Mouse (Mus musculus) erythroid progenitor cell, adult 5-6 weeks (primary cell): ENCODE measurements around the gene Slc48a1. TPM values are rescaled to one million over a fixed set of nuclear protein-coding genes. Genes with fewer than 3 reads are reported as not detected.

Source experiments
- ATAC-seq: replicated peaks from 2 replicates; pipeline ENCODE4 v1.8.0; 2016; ENCODE audit warnings: moderate number of reproducible peaks, mild to moderate bottlenecking, moderate TSS enrichment, inconsistent platforms; ENCODE audit not compliant: poor library complexity, low FRiP score, severe bottlenecking
- total RNA-seq, 2 experiments: library from RNA; stranded (forward) in 1 of 2; stranded (reverse) in 1 of 2; fragments of 150-400 nt in 1 of 2; fragments of 186-747, 209-891 nt in 1 of 2; gene quantifications; 2 replicates each; pipeline versions ENCODE4 v1.2.3 to v1.2.4; 2015 to 2017; ENCODE audit warnings: low replicate concordance in 2 of 2

Slc48a1 gene
- total RNA-seq, 2 experiments from 2014 or later, result 96.2 to 122 TPM

DNA sequence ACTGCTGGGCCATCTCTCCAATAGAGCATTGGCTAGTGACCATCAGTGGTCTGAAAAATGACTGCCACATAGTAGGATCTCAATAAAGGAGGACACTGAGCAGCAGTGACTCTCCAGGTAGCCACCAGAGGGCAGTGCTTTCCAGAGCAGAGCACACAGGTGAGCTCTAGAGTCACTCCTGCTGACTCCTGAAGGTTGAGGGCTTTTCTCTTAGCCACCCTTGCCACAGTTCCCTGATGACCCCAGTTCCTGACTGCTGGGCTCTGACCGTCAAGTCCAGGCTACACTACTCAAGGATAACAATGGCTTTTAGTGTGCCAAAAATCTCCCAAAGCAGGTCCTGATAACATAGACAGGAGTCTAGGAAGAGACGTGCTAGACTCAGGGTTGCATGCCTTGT is 26.6 kb upstream of the Slc48a1 start:
- no peak for ATAC-seq

DNA sequence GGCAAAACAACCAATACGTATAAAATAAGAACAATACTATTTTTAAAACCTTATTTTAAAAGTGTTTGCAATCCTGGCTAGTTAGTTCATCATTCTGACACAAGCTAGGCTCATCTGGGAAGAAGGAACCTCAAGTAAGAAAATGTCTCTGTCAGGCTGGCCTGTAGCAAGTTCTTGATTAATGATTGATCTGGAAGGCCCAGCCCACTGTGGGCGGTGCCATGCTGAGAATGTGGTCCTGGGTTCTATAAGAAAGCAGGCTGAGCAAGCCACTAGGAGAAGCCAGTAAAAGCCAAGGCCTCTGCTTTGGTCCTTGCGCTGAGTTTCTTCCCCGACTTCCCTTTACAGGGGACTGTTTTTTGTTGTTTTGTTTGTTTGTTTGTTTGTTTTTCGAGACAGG is 25.8 kb upstream of the Slc48a1 start:
- no peak for ATAC-seq

DNA sequence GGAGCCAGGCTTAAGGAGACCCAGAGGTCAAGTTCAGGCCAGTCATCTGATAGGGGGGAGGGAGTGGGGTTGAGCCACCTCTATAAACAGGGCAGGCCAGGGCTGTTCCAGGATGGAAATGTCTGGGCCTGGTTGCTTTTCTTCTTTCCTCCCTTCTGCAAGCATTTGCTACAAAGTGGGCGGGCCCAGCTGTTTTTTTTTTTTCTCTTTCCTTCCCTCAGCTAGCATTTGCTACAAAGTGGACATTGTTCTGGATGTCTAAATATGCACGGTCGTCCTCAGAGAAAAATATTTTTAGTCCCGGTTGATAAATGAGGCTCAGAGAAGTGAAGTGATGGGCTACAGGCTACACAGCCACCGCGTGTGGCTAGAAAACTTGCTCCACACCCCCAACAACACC is 23.8 kb upstream of the Slc48a1 start:
- ATAC-seq, result no peak

DNA sequence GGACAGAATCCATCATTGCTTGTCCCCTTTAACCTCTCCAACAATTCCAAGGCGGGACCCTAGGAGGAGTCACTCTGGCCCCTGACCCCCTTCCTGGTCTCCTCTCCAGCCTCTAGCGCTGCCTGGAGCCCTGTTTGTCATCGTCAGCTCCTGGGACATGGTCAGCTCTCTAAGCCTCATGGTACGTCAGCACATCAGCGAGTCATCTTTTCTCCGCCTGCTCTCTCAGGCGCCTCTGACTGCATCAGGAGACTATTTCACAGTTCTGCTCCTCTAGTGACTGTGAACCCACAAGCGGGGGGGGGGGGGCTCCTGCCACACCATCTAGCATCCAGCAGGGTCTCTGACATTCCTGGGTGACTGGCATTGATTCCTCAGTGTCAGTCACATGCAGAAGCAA is 23.0 kb upstream of the Slc48a1 start:
- ATAC-seq, result no peak

DNA sequence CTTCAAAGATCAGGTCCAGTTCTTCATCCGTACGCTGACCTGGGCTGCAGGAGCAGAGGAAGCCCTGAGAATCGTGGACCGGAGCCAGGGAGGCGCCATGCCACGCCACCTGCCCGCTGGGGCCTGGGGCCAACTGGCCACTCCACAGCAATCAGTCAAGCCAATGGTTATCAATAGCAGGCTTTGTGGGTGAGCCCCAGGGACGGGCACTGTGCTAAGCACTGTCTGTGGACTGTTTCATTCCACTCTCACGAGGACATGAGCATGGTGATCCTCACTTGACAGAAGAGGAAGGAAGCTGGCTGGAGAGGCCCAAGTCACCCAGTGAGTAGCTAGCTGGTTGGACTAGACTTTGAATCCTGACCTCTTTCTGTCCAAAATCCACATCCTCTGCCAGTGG is 18.3 kb upstream of the Slc48a1 start:
- no peak for ATAC-seq

DNA sequence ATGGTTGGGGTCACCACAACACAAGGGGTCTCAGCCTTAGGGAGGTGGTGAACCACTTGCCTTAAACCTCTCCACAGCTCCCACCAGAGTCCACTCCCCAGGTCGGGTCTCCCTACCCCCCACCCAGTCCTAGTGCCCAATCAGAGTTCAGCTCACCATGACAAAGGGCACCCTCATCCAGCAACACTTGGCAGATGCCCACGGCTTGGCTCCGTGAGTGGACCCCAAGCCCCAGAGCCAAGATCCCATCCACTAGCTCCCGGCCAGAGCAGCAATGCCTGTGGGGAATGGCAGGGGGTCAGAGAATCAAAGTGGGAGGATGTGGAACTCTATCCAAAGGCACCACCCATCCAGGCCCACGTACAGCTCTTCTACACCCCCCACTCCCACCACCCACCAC is 17.4 kb upstream of the Slc48a1 start:
- ATAC-seq, result no peak

DNA sequence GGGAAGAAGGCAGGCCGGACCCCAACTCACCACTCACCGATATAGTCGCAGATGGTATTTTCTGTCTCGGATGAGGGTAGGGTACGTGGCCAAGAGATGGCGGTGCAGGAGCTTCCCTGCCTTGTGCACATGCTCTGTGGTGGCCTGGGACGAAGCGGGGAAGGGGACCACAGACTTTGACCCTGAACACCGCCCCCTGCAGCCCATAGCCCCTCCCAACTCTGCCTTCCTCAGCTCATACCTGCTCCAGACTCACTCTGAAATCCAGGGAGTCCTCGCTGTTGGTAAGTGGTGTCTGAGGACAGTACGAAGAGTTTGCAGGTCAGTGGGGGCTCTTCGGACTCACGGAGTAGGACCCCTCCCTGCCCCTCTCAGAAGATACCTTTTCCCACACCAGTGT is 16.9 kb upstream of the Slc48a1 start:
- ATAC-seq, result no peak

DNA sequence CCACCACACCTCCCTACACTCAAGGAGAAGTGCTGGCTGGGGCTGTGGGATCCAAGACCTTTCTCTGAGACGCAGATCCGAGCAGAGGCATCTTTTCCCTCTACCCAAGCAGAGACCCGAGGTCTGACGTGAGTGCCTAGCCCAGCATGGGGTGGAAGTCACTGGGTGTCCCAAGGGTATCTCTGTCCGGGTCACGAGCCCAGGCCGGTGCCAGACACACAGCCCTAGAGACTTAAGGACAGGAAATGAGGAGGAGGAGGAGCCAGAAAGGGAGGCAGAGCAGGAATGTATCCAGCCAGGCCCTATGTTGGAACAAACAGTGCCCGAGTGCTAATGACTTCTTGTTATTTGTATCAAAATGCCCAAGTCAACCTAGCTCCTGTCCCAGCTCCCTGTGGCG is 15.6 kb upstream of the Slc48a1 start:
- ATAC-seq, result no peak

DNA sequence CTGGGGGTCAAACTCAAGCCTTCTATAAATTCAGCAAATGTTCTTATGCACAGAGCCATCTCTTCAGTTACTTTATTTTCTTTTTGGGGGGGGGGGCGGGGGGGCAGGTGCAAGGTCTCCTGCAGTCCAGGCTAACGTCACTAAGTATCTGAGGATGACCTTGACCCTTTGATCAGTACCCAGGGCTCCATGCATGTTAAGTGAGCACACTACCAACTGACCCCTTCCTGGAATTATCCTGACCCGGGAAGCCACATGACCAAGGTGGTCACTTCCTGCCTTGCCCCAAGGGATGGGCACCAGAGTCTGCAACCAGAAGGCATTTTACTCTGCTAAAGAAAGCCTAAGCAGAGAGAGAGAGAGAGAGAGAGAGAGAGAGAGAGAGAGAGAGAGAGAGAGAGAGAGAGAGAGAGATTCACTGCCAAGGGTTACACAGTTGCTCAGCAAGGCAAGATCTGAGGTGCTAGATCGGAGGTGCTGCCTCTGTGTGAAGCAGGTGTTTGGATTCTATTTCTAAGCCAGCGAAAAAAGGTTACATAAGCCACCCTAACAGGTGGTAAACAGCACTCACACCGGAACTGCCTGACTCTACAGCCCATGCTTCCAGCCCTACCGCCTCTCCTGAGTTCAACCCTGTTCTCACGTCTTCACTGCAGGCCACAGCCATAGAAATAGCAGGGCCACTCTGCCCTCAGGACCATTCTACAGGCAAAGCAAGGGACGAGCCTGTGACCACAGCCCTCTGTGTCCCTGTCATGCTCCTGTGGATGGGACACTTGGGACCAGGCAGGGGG is 14.9 kb upstream of the Slc48a1 start:
- ATAC-seq, result no peak

DNA sequence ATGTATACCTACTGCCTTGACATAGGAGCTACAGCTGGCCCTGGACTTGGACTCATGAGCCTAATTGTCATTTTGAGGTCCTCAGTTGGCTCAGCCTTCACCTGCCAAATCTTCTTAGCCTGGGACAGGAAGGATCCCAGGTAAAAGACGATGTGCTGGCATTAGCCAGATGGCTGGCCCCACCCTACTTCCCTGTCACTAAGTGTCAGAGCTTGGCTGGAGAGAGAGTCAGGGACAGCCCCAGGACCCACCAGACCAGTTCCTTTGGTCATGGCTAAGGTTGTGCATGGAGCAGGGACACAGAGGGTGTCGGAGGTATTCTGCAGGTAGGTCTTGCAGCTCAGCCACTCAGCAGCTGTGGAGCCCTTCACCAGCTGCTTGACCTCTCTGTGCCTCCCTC is 13.8 kb upstream of the Slc48a1 start:
- ATAC-seq, result no peak

DNA sequence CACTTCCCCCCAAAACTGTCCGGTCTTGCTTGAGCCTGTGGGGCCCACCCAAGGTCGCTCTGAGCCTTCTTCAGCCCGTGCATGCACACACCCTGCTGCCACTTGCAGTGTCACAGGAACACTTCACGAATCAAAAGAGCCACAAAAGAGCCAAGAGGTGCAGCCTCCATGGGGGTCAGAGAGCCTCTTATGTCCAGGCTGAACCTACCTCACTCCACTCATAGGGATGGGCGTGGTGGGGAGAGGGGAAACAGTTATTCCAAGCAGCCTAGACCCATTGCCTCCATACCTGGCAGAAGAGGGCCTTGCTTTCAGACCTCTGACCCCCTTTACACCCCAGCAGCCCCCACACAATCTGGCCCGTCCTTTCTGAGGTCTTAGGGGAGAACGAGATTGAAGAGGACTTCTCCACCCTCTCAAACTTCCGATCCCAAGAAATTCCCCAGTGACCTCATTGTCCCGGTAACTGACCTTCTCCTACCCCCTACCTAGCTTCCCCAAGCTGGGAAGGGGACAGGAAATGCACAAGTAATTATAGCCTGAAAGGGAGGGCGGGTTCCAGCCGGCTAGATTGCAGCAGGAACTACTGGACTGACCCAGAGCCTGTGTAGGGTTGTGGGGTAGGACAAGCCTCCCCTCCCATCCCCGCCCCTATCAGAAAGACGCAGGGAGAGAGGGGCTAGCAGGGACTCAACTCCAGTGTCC is 13.1 kb upstream of the Slc48a1 start:
- no peak for ATAC-seq

DNA sequence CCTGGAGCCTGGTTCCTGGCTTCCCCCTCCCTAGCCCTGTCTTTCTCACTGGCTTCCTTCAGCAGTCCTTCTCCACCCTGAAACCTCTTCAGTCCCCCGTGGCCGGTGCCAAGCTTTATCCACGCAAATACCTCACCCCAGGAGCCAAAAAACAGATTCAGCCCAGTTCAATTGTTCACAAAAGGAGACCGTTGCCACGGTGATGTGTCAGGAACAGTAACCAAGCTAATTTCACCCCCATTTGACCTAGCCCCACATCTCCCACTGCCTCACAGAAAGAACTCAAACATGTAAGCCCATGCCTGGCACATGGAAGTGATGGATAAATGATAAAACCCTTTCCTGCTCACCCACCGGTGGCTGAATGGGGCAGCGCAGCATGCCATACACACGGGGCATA is 12.1 kb upstream of the Slc48a1 start:
- ATAC-seq, result no peak

DNA sequence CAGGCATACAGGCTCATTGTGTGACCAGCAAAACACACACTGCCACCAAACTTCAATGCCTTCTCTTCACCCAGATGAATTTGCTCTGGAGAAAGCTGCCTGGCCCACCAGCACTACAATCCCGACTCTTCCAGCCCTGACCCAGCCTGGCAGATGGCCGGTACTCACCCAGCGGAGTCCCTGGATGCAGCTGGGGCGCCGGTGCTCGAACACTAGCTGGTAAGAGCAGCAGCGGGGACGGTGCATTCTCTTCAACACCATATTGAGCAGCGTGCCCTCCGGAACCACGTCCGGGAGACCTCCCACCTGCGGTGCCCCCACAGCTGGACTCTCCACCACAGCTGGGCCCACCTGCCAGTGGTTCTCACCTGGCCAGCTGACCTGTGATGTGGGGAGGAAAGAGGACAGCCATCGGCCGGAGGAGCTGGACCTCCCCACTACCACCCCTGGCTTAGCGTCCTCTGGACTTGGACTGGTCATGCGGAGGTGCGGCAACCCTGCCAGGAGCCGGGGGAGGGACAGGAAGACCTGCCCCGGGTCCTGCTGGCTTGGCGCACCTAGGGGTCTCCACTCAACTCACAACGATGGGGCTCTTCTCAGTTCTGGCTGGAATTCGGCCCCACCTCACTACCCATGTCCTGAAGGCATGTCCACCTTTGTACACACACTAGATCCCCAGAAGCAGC is 11.6 kb upstream of the Slc48a1 start:
- ATAC-seq, result no peak

DNA sequence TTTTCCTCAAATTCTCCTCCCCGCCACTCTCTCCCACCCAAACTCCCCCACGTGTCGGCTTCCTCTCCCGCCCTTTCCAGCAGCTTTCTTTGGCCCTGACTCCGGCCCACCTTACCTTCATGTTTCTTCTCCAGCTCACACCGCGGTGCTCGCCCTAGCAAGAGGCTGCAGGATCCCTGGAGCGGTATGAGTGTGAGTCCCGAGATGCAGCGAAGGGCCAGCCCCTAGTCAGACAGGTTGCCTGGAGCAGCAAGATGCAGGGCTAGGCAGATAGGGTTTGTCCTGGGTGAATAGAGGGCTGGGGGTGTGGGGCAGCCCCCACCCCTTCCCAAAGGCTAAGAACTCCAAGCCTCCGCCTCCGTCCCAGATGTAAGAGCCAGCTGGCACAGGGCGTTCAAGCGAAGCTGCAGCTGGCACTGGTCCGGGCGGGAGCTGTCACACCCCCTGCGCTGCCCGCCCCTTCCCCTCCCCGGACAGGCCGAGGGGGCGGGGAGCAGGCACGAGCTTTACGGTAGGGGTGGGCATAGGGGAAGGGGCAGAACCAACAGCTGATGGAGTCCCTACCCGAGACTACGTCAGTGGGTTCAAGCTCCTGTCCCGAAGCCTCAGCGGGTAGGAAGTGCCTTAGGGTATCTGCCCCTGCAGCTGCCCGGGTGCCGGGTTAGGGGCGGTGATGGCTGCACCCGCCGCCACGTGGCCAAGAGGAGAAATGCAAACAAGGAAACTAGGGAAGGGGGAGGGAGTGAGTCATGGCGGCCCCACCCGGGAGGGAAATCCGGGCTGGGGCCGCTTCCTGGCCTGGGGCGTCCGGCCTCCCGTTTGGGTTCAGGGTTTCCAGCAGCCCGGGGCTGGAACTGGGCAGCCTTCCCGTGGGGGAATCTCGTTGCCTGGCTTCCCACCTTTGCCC is 10.8 kb upstream of the Slc48a1 start, which contains the start of gene Rapgef3:
Gene Rapgef3 (minus strand): TSS at position 693 of the 907 bp plus-strand sequence.
- no peak for ATAC-seq

DNA sequence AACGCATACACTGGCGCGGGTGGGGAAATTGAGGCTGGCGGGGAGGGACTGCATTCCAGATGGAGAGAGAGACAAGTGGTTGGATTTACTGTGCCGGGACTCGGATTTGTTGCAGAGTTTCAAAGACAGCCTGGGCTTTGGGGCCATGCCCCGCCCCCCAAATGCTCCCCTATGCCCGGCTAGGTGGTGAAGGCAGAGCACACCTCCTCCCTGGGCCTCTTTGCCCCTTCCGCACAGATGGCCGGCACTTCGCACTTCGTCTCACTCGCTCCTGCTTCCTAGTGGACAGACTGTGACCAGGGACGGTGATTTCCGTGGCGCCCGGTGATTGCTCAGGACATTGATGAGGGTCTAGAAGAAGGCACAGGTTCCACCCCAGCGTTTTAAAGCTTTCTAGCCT is 10.1 kb upstream of the Slc48a1 start:
- no peak for ATAC-seq

DNA sequence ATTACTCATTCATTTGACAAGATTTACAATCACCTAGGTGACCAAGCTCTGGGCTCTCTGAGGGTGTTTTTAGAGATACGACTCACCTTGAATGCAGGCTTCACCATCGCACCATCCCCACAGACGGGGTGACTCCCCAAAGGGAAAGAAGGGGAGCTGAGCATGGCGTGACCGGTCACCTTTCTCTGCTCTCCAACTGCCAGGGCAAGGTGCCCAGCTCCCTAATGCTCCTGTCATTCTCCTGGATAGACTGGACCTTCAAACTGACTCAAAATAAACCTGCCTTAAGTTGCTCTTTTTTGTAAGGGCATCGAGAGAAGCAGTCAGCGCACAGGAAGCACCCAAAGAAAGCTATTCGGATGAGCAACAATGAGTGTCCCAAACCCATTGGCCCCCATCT is 8.0 kb upstream of the Slc48a1 start:
- ATAC-seq, result no peak

DNA sequence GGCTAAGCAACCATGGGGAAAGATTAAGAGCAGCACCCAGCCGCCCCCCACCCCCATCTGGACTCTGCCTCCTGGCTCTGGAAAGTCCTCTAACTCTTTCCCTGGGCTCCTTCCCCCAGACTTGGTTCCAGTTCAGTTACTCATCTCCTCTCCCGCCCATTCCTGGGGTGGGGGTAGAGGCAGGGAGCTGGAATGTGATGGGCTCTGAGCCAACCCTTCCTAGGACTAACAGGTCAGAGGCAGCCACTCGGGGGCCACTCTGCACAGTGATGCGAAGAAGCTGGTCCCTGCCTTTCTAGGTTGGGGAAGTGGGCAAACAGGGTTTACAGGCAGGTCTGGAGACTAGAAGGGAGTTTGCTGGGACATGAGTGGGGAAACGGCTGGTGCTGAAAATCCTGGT is 5.2 kb upstream of the Slc48a1 start:
- no peak for ATAC-seq

DNA sequence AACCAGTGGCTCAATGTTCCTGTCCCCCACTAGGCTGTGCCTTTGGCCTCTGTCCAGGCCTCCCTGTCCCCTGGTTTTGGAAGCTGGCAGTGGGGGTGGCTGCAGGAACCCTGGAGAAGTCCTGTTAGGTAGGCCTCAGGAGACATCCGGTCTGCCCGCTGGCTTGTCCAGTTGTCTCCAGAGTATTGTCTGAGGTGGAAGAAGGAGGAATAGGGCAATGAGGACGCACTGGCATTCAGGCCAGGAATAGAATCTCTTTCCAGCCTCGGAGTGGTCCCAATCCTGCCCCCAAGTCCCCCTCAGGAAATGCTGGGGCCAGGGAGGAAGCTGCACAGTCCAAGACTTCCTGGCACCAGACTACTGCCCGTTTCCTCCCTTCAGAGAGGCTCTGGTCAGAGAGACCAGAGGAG is 4.4 kb upstream of the Slc48a1 start:
- ATAC-seq, result no peak

DNA sequence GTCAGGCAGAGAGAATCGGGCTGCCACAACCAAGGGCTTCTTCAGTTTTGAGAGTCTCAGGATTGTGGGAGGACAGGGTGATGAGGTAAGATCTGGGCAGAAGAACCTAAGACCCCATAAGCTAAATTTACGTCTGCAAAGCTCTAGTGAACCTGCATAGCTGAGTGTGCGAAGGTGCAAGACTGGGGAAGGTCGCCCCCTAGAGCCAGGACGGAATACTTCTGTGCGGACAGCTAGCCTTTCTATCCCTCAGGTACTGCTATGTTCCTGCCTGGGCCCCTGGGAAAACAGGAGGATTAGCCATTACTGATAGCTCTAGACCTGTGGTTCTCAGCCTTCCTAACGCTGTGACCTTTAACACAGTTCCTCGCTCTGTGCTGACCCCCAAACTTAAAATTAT is 1.8 kb upstream of the Slc48a1 start:
- ATAC-seq, result peak; percentile 71; the same call in 1 of the 2 replicates

DNA sequence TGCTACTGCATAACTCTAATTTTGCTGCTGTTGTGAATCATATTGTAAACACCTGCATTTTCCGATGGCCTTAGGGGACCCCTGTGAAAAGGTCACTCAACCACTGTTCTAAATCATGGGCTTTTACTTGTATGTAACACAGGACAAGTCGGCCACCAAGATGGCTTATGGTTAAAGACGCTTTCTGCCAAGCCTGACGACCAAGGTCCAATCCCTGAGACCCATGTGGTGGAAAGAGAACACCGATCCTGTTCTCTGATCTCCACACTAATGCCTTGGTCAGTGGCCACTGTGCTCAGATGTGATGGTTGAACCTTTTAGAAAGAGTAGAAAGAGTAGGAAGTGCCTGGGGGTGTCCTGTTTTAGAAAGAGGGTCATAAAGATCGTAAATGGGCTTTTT is 1.4 kb upstream of the Slc48a1 start:
- ATAC-seq, result no peak
